Comparison of ENCODE assay signal across 8 mouse cellular contexts in the genomic region with DNA sequence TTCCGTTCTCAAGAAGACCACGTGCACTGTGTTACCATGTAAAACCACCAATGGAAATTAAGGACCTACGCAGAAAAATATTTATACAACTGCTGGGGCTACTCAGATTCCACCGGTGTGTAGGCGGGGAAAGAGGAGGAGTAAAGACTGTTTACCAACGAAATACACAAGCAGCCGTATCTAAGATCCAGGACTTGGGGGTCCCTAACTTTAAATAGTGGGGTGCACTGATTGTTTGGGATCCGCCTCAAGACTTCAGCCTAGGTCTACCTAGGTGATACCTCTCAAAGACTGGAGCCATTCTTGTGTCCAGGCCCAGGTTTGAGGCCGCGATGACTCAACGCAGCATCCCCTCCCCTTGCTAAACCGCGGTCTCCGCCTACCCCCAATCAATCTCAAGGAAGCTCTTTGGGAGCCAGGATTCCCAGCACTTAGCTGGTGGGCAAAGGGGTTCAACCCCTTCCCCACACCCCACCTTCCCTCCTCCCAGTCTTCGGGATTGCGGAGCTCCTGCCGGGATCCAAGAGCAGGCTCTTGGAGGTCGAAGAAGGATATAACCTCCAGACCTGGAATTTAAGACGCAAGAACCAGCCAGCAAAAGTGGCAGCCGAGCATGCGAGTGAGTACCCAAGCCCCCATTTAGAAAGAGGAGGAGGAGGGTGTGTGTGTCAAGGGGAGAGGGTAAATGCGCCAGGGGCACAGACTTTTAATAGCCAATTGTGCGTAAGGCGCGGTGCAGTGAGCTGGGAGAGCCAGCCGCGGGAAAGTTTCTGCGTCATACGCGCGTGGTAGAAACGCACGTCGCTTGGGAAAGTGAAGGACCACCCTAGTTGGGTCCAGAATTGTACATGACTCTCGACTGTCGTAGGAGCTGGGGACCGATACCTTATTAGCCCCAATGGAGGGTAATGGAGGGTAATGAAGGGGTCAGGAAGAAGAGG. TPM values are rescaled to one million over a fixed set of nuclear protein-coding genes. Genes with fewer than 3 reads are reported as not detected.
A peak's percentile ranks its signal among the peaks of the same experiment; 100 is the strongest.
DNase-seq lines count a peak whose midpoint lies in the region; ATAC-seq and TF ChIP-seq lines count a peak whose summit lies in the region.

No protein-coding gene starts in this region.

- intact Hi-C loops in gastrocnemius, postnatal 14 days (cut with DNase I; ENCODE audit: low total_unique reads): loop anchor here (5.0 kb wide), 1 partner anchor 507 kb away; no protein-coding TSS in a partner anchor

- H3K36me3 ChIP-seq in embryonic facial prominence, embryonic 11.5 days (replicated peaks; ENCODE audit: control insufficient read depth, insufficient read depth, low read depth, low read length): no peaks in the 10 kb centered on the region
- peaks cover 23% of the 10 kb centered on the region for H3K36me3 ChIP-seq in heart, embryonic 14.5 days (ENCODE audit: control insufficient read depth, insufficient read depth, low read length)
- H3K36me3 ChIP-seq in kidney, postnatal 0 days (ENCODE audit: insufficient read depth, low read length): peaks cover 15% of the 10 kb centered on the region
- peaks cover 25% of the 10 kb centered on the region for H3K36me3 ChIP-seq in lung, embryonic 14.5 days (ENCODE audit: insufficient read depth)

- ATAC-seq in embryonic facial prominence, embryonic 11.5 days (replicated peaks; ENCODE audit: insufficient number of reproducible peaks, low FRiP score, low TSS enrichment, low read depth): 0 out of 2 replicates have a peak, but pooled peaks have one; percentile 0
- no peak for ATAC-seq in heart, embryonic 14.5 days (ENCODE audit: insufficient number of reproducible peaks, insufficient read depth, low FRiP score, low read depth)
- no peak; the same call in 1 of the 2 replicates for ATAC-seq in kidney, postnatal 0 days (replicated peaks; ENCODE audit: low FRiP score, low read depth)
- ATAC-seq in lung, embryonic 14.5 days (ENCODE audit: insufficient read depth): peak; percentile 19; the same call in 1 of the 2 replicates

- no peak for TF ChIP-seq CTCF in kidney, postnatal 0 days (IDR thresholded peaks at IDR 0.05; ENCODE audit: low read depth)
- TF ChIP-seq CTCF in lung, embryonic 14.5 days (IDR thresholded peaks at IDR 0.05; ENCODE audit: low read depth): no peak

- H3K27ac ChIP-seq in embryonic facial prominence, embryonic 11.5 days (replicated peaks; ENCODE audit: low read depth, low read length): no peak overlapping the region
- peak overlapping the region; percentile 46 to 96 for H3K27ac ChIP-seq in heart, embryonic 14.5 days (replicated peaks in 1 of 2; ENCODE audit: control insufficient read depth in 1 of 2, insufficient read depth in 1 of 2, low read depth in 2 of 2, low read length in 2 of 2)
- peak overlapping the region; percentile 91 for H3K27ac ChIP-seq in kidney, postnatal 0 days
- peak overlapping the region; percentile 72 for H3K27ac ChIP-seq in lung, embryonic 14.5 days (ENCODE audit: low read depth)

- peak; percentile 49 for DNase-seq in gastrocnemius, adult 18-20 months (ENCODE audit: low spot score)
- no peak for DNase-seq in gastrocnemius, postnatal 14 days
- DNase-seq in embryonic facial prominence, embryonic 11.5 days (ENCODE audit: low spot score): peak; percentile 70
- DNase-seq in kidney, postnatal 0 days (ENCODE audit: low spot score): peak; percentile 94
- DNase-seq in lung, embryonic 14.5 days: peak; percentile 82
- DNase-seq in ovary, postnatal 36 days (ENCODE audit: low spot score): peak; percentile 58
- no peak for DNase-seq in spleen, postnatal 10 days (ENCODE audit: low spot score in 2 of 2)

- peak overlapping the region; percentile 45 for H3K9ac ChIP-seq in embryonic facial prominence, embryonic 11.5 days (replicated peaks; ENCODE audit: low read length)
- H3K9ac ChIP-seq in heart, embryonic 14.5 days (ENCODE audit: low read length): peak overlapping the region; percentile 89
- peak overlapping the region; percentile 75 for H3K9ac ChIP-seq in kidney, postnatal 0 days (ENCODE audit: low read depth, low read length)
- H3K9ac ChIP-seq in lung, embryonic 14.5 days: peak overlapping the region; percentile 56

- H3K4me1 ChIP-seq in embryonic facial prominence, embryonic 11.5 days (ENCODE audit: control insufficient read depth, insufficient read depth, low read length): no peaks in the 10 kb centered on the region; the same call in 1 of the 2 replicates
- H3K4me1 ChIP-seq in heart, embryonic 14.5 days (ENCODE audit: control insufficient read depth in 2 of 2, insufficient read depth in 2 of 2, low read length in 2 of 2): peaks cover 9 to 21% of the 10 kb centered on the region in 2 experiments
- 0 out of 2 replicates have a peak, but pooled peaks cover 6% of the 10 kb centered on the region for H3K4me1 ChIP-seq in kidney, postnatal 0 days (replicated peaks; ENCODE audit: insufficient read depth, low read length)
- peaks cover 5% of the 10 kb centered on the region for H3K4me1 ChIP-seq in lung, embryonic 14.5 days (ENCODE audit: insufficient read depth)

- peak overlapping the region; percentile 44 for H3K4me3 ChIP-seq in embryonic facial prominence, embryonic 11.5 days (ENCODE audit: low read depth, low read length)
- peak overlapping the region; percentile 73 to 79 for H3K4me3 ChIP-seq in heart, embryonic 14.5 days (ENCODE audit: control insufficient read depth in 1 of 2, insufficient read depth in 1 of 2, low read depth in 1 of 2, low read length in 2 of 2)
- peak overlapping the region; percentile 74 for H3K4me3 ChIP-seq in kidney, postnatal 0 days (replicated peaks; ENCODE audit: low read depth, low read length)
- H3K4me3 ChIP-seq in lung, embryonic 14.5 days (ENCODE audit: low read depth, low read length): peak overlapping the region; percentile 66

- H3K27me3 ChIP-seq in embryonic facial prominence, embryonic 11.5 days (ENCODE audit: control insufficient read depth, insufficient read depth, low read length): peaks cover 3% of the 10 kb centered on the region
- H3K27me3 ChIP-seq in heart, embryonic 14.5 days (ENCODE audit: control insufficient read depth, insufficient read depth, low read length): no peaks in the 10 kb centered on the region
- no peaks in the 10 kb centered on the region for H3K27me3 ChIP-seq in kidney, postnatal 0 days (ENCODE audit: insufficient read depth, low read length)
- no peaks in the 10 kb centered on the region for H3K27me3 ChIP-seq in lung, embryonic 14.5 days (ENCODE audit: insufficient read depth, low read length)

- H3K4me2 ChIP-seq in embryonic facial prominence, embryonic 11.5 days (ENCODE audit: low read depth, low read length): peak overlapping the region; percentile 87
- H3K4me2 ChIP-seq in heart, embryonic 14.5 days (ENCODE audit: low read length): peak overlapping the region; percentile 96
- peak overlapping the region; percentile 79 for H3K4me2 ChIP-seq in kidney, postnatal 0 days (ENCODE audit: low read length)
- peak overlapping the region; percentile 95 for H3K4me2 ChIP-seq in lung, embryonic 14.5 days

- H3K9me3 ChIP-seq in embryonic facial prominence, embryonic 11.5 days (replicated peaks; ENCODE audit: control insufficient read depth, low read length): no peaks in the 10 kb centered on the region
- H3K9me3 ChIP-seq in heart, embryonic 14.5 days (ENCODE audit: control insufficient read depth, low read length): no peaks in the 10 kb centered on the region
- H3K9me3 ChIP-seq in kidney, postnatal 0 days (replicated peaks; ENCODE audit: low read length): no peaks in the 10 kb centered on the region
- H3K9me3 ChIP-seq in lung, embryonic 14.5 days (ENCODE audit: low read depth, low read length): no peaks in the 10 kb centered on the region

- under 1% methylated on average over 37 of the region's 37 CpGs for WGBS in embryonic facial prominence, embryonic 11.5 days
- 2% methylated on average over 37 of the region's 37 CpGs for WGBS in heart, embryonic 14.5 days
- WGBS in kidney, postnatal 0 days: under 1% methylated on average over 37 of the region's 37 CpGs
- under 1% methylated on average over 37 of the region's 37 CpGs for WGBS in lung, embryonic 14.5 days

RNA-seq across cellular contexts. Expression of gene Adamts9, which starts 2.8 kb away (rescaled TPM):
- 1 to 10 TPM; 3.9 to 4.5 TPM for total RNA-seq in gastrocnemius, adult 18-20 months (2021)
- total RNA-seq in gastrocnemius, postnatal 14 days (2021): 10 to 100 TPM; 11.7 to 19.0 TPM
- polyA plus RNA-seq in embryonic facial prominence, embryonic 11.5 days (2014; fragmentation: Nextera tagmentation; extraction: Ambion mirVana): 3.8 and 4.9 TPM in 2 replicates
- polyA plus RNA-seq in heart, embryonic 14.5 days (2014; fragmentation: Nextera tagmentation; extraction: Ambion mirVana): 6.2 and 6.7 TPM in 2 replicates
- 7.6 and 7.9 TPM in 2 replicates for polyA plus RNA-seq in kidney, postnatal 0 days (2015; fragmentation: Nextera tagmentation; extraction: Ambion mirVana)
- 12.1 and 13.8 TPM in 2 replicates for polyA plus RNA-seq in lung, embryonic 14.5 days (2014; fragmentation: Nextera tagmentation; extraction: Ambion mirVana)

Comparison
In these comparisons a context has a peak if more than half of its experiments do, and no peak if none do; other contexts are left out.
1. DNase-seq: peak in gastrocnemius, adult 18-20 months (single experiment), embryonic facial prominence, embryonic 11.5 days (single experiment), kidney, postnatal 0 days (single experiment), lung, embryonic 14.5 days (single experiment) and ovary, postnatal 36 days (single experiment); none in gastrocnemius, postnatal 14 days (single experiment) and spleen, postnatal 10 days (0 of 2).
2. ATAC-seq: peak in embryonic facial prominence, embryonic 11.5 days (single experiment) and lung, embryonic 14.5 days (single experiment); none in heart, embryonic 14.5 days (single experiment) and kidney, postnatal 0 days (single experiment).
3. Peak in every context shown above with its lines, with median percentiles within 50 percentile points of each other: H3K4me2 ChIP-seq, H3K4me3 ChIP-seq and H3K9ac ChIP-seq.